Mouse (Mus musculus) ES-Bruce4 (cell line): ENCODE data around the gene Lin37.

Experiments
- CTCF ChIP-seq: IDR thresholded peaks from one replicate; pipeline ENCODE4 v1.8.1; 2011; ENCODE audit warnings: low read depth, low read length
- EP300 ChIP-seq: IDR thresholded peaks from 2 replicates; pipeline ENCODE4 v1.6.1; 2011; ENCODE audit warnings: low read depth, low read length; ENCODE audit not compliant: insufficient read depth
- POLR2A ChIP-seq: IDR thresholded peaks from one replicate; pipeline ENCODE4 v1.8.1; 2011; ENCODE audit warnings: low read length; ENCODE audit not compliant: insufficient read depth

DNA sequence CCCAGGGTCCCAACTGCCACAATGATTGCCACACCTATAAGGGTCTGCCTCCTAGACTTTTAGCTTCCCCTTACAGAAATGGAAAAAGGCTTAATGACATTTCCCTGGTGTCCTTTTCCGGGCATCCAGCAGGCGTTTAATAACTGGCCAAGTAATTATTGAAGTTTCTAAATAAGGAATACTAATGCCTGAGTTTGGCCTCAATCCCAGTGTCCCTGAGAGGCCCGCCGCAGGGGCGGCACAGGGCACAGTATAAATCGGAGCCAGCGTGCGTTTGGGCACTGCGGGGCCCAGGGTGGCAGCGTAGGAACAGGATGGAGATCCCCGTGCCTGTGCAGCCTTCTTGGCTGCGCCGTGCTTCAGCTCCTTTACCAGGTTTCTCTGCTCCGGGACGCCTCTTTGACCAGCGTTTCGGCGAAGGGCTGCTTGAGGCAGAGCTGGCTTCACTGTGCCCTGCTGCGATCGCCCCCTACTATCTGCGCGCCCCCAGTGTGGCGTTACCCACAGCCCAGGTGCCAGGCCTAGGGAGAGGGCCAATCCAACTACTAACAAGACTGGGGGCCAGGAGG, 6.5 kb downstream of the Lin37 start:
- TF ChIP-seq CTCF (no peak), POLR2A (no peak), EP300 (no peak)
